Mouse (Mus musculus) liver, postnatal 0 days (tissue): ENCODE data around the gene Ccdc159. TPM values are rescaled to one million over a fixed set of nuclear protein-coding genes. Genes with fewer than 3 reads are reported as not detected.

ENCODE experiments used
- ATAC-seq: fragments of 200-750 bp; cut with Nextera tagmentation; 2 replicates; pipeline ENCODE4 v1.8.0; 2017; ENCODE audit warnings: mild to moderate bottlenecking, moderate library complexity
- DNase-seq: peaks from one replicate; pipeline ENCODE4 v3.0.0-alpha.2; 2016
- H3K27ac ChIP-seq: fragments of 300-500 bp; sonication (generic); 2 replicates; pipeline ENCODE4 v1.5.1; 2014; ENCODE audit warnings: antibody characterized with exemption, moderate library complexity, mild to moderate bottlenecking, low read depth
- H3K27me3 ChIP-seq: fragments of 300-500 bp; sonication (generic); 2 replicates; pipeline ENCODE4 v1.6.1; 2014; ENCODE audit warnings: low read length, control low read depth, mixed read lengths; ENCODE audit not compliant: insufficient read depth
- H3K36me3 ChIP-seq: fragments of 300-500 bp; sonication (generic); replicated peaks from 2 replicates; pipeline ENCODE4 v1.6.1; 2014; ENCODE audit warnings: mild to moderate bottlenecking, control low read depth, low read length, moderate library complexity, mixed read lengths; ENCODE audit not compliant: insufficient read depth
- H3K4me1 ChIP-seq: fragments of 300-500 bp; sonication (generic); 2 replicates; pipeline ENCODE4 v1.6.1; 2014; ENCODE audit warnings: antibody characterized with exemption, mild to moderate bottlenecking, control low read depth; ENCODE audit not compliant: insufficient read depth
- H3K4me2 ChIP-seq: fragments of 300-500 bp; sonication (generic); 2 replicates; pipeline ENCODE4 v1.6.1; 2014; ENCODE audit warnings: low read depth, mild to moderate bottlenecking, low read length, moderate library complexity, mixed read lengths
- H3K4me3 ChIP-seq: fragments of 300-500 bp; sonication (generic); 2 replicates; pipeline ENCODE4 v1.5.1; 2014; ENCODE audit warnings: low read depth, low read length
- H3K9ac ChIP-seq: fragments of 300-500 bp; sonication (generic); replicated peaks from 2 replicates; pipeline ENCODE4 v1.6.1; 2014; ENCODE audit warnings: mild to moderate bottlenecking, moderate library complexity
- H3K9me3 ChIP-seq: fragments of 300-500 bp; sonication (generic); 2 replicates; pipeline ENCODE4 v1.6.1; 2016; ENCODE audit warnings: mild to moderate bottlenecking, control low read depth, low read length, mixed read lengths
- CTCF ChIP-seq: sonication (generic); IDR thresholded peaks from 2 replicates; pipeline ENCODE4 v1.5.1; 2016; ENCODE audit warnings: antibody characterized with exemption, low read depth
- EP300 ChIP-seq: IDR thresholded peaks from 2 replicates; pipeline ENCODE4 v1.6.1; 2016; ENCODE audit warnings: antibody characterized with exemption, low read depth, mild to moderate bottlenecking
- WGBS: fragments of 180-500 bp; shearing (Covaris S2); extraction: QIAGEN DNeasy Blood & Tissue Kit; methylation state at CpG from one replicate; pipeline ENCODE4 v1.1.7; 2014; ENCODE audit not compliant: insufficient replicate concordance; 5-methylcytosine and 5-hydroxymethylcytosine counted together
- polyA plus RNA-seq: library from polyadenylated mRNA; unstranded; fragments of >200 nt; fragmentation: Nextera tagmentation; extraction: Ambion mirVana; gene quantifications from 2 replicates; pipeline ENCODE4 v1.2.1, GENCODE M21; 2015

Ccdc159 gene
- polyA plus RNA-seq, 1 experiment from 2014 or later, result 1.1 TPM

DNA sequence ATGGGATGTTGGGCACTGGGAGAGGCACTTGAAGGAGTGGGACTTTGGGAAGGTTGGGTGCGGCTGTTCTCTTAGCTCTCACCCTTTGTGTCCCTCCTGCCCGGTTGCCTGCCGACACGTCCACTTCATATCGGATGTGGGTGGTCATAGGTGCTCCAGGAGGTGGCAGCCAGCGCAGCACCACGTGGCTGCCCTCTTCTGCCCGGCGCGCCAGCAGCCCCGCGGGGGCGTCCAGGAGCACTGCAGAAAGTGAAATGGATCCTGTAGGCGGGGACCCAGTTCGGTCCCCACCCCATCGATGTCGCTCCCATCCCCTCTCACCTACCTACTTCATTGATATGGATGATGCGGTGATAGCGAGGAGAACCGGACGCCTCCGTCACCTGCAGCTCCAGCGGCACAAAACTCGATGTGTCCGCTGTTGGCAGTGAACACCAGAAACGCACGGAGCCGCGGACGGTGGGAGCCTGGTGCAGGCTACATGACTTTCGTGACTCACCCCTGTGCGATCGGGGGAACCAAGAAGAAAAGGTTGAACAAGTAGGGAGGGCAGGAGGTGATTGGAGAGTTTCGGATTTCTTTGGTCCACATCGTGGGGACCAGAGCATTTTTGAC, 34.2 kb downstream of the Ccdc159 start:
- DNase-seq (peak; percentile 47), ATAC-seq (no peak)
- TF ChIP-seq EP300, result no peak
- TF ChIP-seq CTCF, result 0 out of 2 replicates have a peak, but pooled peaks have one; percentile 7

DNA sequence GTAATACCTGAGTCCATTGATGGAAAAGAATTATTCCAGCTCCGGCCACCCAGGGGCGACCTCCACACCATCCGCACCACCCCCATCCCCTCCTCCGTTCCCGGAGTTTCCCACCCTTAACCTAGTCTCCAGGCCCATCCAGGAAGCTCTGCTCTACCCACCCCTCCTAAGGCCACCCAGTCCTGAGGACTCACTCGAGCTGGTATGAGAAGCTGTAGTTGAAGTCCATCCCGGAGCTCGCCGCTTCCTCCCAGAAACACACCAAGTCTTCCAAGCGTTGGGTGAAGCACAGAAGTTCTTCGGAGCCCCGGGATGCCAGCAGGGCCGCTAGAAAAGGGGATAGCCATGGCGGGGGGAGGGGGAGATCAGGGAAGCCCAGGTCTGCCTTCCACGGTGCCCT, 34.7 kb downstream of the Ccdc159 start:
- Histone ChIP-seq H3K36me3 (peaks cover 32% of the 10 kb centered on the region), H3K4me3 (peak overlapping the region; percentile 74), H3K27me3 (0 out of 2 replicates have a peak, but pooled peaks cover 11% of the 10 kb centered on the region), H3K9ac (peak overlapping the region; percentile 70), H3K4me2 (peak overlapping the region; percentile 71), H3K4me1 (peaks cover 32% of the 10 kb centered on the region), H3K9me3 (no peaks in the 10 kb centered on the region), H3K27ac (peak overlapping the region; percentile 81)
- WGBS, result 0% methylated on average over 15 of the region's 15 CpGs
- TF ChIP-seq CTCF (peak; percentile 20; the same call in 1 of the 2 replicates), EP300 (no peak)
- DNase-seq, result peak; percentile 34
- peak; percentile 29 for ATAC-seq

More for the DNA sequence above, 34.2 kb downstream of the Ccdc159 start:
- Histone ChIP-seq H3K9me3 (no peaks in the 10 kb centered on the region), H3K4me3 (peak overlapping the region; percentile 74), H3K4me1 (peaks cover 34% of the 10 kb centered on the region), H3K27ac (peak overlapping the region; percentile 81), H3K36me3 (peaks cover 32% of the 10 kb centered on the region), H3K9ac (peak overlapping the region; percentile 70), H3K27me3 (0 out of 2 replicates have a peak, but pooled peaks cover 11% of the 10 kb centered on the region), H3K4me2 (peak overlapping the region; percentile 71)
- WGBS, result 4% methylated on average over 35 of the region's 35 CpGs

DNA sequence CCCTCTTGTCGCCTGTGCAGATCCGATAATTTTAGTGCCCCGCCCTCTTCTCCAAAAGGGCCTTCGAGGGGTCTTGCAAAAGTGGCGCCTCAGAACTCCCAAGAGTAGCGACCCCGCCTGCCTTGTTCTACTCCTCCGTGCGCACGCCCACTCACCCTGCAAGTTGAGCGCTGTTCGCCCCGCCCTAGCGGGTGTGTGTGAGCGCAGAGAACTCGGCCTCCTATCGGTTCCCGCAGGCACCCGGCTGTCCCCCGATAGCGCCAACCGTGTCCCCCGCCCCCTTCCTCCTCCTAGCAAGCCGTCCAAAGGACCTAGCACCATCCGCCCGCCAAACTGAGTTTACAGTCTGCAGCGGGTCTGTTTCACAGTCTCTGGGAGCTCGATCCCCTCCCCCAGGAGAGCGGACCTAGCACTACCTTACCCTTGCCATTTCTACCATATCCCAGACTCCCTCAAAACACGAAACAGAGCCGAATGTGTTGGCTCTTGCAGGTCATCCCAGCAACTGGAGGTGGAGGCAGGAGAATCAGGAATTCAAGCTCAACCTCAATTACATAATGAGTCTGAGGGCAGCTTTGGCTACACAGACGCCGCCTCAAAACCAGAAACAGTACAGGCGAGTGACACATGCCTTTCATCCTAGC, 35.3 kb downstream of the Ccdc159 start:
- Histone ChIP-seq H3K27me3 (0 out of 2 replicates have a peak, but pooled peaks cover 11% of the 10 kb centered on the region), H3K27ac (peak overlapping the region; percentile 81), H3K9ac (peak overlapping the region; percentile 70), H3K9me3 (no peaks in the 10 kb centered on the region), H3K4me3 (peak overlapping the region; percentile 74), H3K36me3 (peaks cover 32% of the 10 kb centered on the region), H3K4me2 (peak overlapping the region; percentile 71), H3K4me1 (peaks cover 32% of the 10 kb centered on the region)
- DNase-seq, result peak; percentile 94
- 3% methylated on average over 34 of the region's 34 CpGs for WGBS
- ATAC-seq, result peak; percentile 93
- TF ChIP-seq CTCF (peak; percentile 36; the same call in 1 of the 2 replicates), EP300 (peak; percentile 93)

DNA sequence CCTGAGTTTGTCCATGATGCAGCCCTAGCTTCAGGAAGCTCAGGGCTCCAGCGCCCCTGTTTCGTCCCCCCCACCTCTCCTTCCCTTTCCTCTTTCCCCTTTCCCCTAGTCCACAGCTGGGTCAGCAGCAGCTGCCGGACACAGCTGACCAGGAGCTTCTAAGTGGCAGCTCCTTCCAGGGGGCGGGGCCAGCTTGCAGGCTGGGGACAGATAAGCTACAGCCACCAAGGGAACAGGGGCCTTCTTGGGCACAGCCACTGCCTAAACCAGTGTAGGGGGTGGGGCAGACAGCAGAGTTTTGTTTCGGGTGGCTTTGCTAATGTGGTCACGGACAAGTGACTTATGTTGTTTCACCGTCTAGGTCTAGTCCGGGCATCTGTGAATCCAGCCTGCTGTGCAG, 36.1 kb downstream of the Ccdc159 start, which contains the start of gene Epor:
Gene Epor (minus strand): TSS at position 90 of the 400 bp plus-strand sequence.
- Histone ChIP-seq H3K27me3 (0 out of 2 replicates have a peak, but pooled peaks cover 11% of the 10 kb centered on the region), H3K4me2 (peak within 1 kb of the TSS; percentile 71), H3K27ac (peak within 1 kb of the TSS; percentile 81), H3K36me3 (peaks cover 30% of the 10 kb centered on the region), H3K9me3 (no peaks in the 10 kb centered on the region), H3K4me1 (peaks cover 32% of the 10 kb centered on the region), H3K9ac (peak within 1 kb of the TSS; percentile 70), H3K4me3 (peak within 1 kb of the TSS; percentile 74)
- ATAC-seq (peak; percentile 66), DNase-seq (peak; percentile 84)
- WGBS, result 21% methylated on average over 7 of the region's 8 CpGs
- TF ChIP-seq CTCF (no peak), EP300 (peak; percentile 51; the same call in 1 of the 2 replicates)

DNA sequence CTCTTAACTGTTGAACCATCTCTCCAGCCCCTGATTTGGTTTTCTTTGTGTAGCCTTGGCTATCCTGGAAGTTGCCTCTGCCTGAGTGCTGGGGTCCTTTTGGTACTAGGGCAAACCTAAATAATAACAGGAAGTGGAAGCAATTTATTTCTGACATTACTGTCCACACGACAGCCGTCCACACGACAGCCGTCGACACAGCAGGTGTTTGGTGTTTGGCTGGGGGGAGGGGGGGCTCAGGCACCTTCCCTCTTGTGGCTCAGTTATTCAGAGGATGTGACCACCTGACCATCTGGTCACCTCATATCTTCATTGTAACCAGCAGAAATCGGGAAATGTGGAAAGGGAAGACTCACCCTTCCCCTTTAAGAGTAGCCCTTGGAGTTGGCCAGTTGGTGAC, 41.6 kb downstream of the Ccdc159 start:
- H3K27ac ChIP-seq, result no peak overlapping the region
- TF ChIP-seq CTCF, result no peak
- TF ChIP-seq EP300, result no peak

DNA sequence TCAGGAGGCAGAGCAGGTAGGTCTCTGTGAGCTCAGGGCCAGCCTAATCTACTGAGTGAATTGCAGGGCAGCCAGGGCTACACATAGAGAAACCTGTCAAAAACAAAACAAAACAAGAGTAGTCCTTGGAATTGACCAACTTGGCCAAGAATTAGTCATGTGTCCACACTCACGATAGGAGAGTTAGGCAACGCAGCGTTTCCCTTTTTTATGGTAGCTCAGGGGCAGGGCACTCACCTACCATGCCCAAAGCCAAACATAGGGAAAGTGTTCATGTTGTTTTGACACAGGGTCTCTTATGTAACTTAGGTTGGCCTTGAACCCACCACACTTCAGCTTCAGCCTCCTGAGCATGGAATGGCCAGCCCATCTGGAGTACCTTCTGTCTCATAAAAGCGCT, 42.0 kb downstream of the Ccdc159 start:
- Histone ChIP-seq H3K9ac (no peak overlapping the region), H3K4me2 (no peak overlapping the region), H3K27me3 (no peaks in the 10 kb centered on the region), H3K4me3 (no peak overlapping the region), H3K36me3 (no peaks in the 10 kb centered on the region), H3K4me1 (peaks cover under 1% of the 10 kb centered on the region), H3K27ac (no peak overlapping the region), H3K9me3 (no peaks in the 10 kb centered on the region)
- 61% methylated on average over 4 of the region's 4 CpGs for WGBS
- DNase-seq (no peak), ATAC-seq (no peak)
- TF ChIP-seq CTCF, result no peak
- TF ChIP-seq EP300, result no peak

More for the DNA sequence above, 41.6 kb downstream of the Ccdc159 start:
- 34% methylated on average over 6 of the region's 6 CpGs for WGBS
- DNase-seq (no peak), ATAC-seq (no peak)
- no peaks in the 10 kb centered on the region for H3K9me3 ChIP-seq
- H3K4me2 ChIP-seq, result no peak overlapping the region
- no peak overlapping the region for H3K4me3 ChIP-seq
- no peak overlapping the region for H3K9ac ChIP-seq
- no peaks in the 10 kb centered on the region for H3K36me3 ChIP-seq
- H3K4me1 ChIP-seq, result peaks cover 5% of the 10 kb centered on the region
- H3K27me3 ChIP-seq, result no peaks in the 10 kb centered on the region
